In the genomic region with DNA sequence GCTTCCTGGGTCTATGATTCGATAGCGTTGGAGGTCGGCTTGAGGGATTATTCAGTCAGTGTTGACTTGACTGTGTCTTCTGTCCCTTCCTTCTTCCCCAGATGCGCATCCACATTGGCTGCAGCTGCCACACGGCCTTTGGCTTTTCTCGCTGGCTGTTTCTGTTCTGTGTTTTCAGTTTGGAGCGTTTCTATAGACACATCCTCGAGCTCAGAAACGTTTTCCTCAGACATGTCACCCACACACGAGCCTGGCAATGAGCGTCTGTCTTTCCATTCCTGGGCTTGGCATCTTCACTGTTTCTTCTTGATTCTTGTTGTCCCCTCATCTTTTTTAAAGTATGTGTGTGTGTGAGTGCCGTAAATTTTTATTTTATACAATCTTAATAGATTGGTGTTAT, we compare ENCODE assay signal across 26 mouse cellular contexts. TPM values are rescaled to one million over a fixed set of nuclear protein-coding genes. Genes with fewer than 3 reads are reported as not detected.
DNase-seq lines count a peak whose midpoint lies in the region; TF ChIP-seq lines count a peak whose summit lies in the region.
"Had no signal": no experiment of that assay in that cellular context is flagged by ENCODE, and none has a peak within 500 bp of the region (broad histone marks: within the 10 kb centered on the region; RNA-seq: fewer than 3 reads in every experiment).

No protein-coding gene starts in this region.

- no peak for TF ChIP-seq CTCF in left cerebral cortex, adult 2 months (IDR thresholded peaks at IDR 0.05)

- DNase-seq in heart, adult 11 months = peak; percentile 79
- DNase-seq in heart, adult 8-10 months (ENCODE audit: low spot score) = no peak
- no peak for DNase-seq in left cerebral cortex, adult 2 months (ENCODE audit: extremely low spot score in 1 of 2, low spot score in 2 of 2)
- no peak for DNase-seq in left cerebral cortex, adult 8-10 months (ENCODE audit: low spot score in 2 of 2)
- DNase-seq in right cerebral cortex, adult 18-20 months = peak; percentile 47
- DNase-seq in right cerebral cortex, postnatal 25 days = no peak
- no peak for DNase-seq in cerebellum, postnatal 14 days
- DNase-seq: adrenal gland, adult 8-10 months; adrenal gland, postnatal 25 days; cerebellum, adult 18-20 months; cerebellum, adult 9-10 months; cerebellum, postnatal 25 days; gastrocnemius, postnatal 10 days; gastrocnemius, postnatal 36 days; heart, postnatal 10 days; heart, postnatal 36 days had no signal

- H3K4me3 ChIP-seq in left cerebral cortex, adult 2 months = no peak overlapping the region
- H3K4me3 ChIP-seq: embryonic facial prominence, embryonic 12.5 days; embryonic facial prominence, embryonic 15.5 days; heart, embryonic 12.5 days; heart, embryonic 15.5 days; hindbrain, embryonic 10.5 days; hindbrain, embryonic 13.5 days; intestine, embryonic 15.5 days had no signal

- intact Hi-C loops in left cerebral cortex, adult 2 months (cut with DNase I) = no loop called here

- 0 out of 2 replicates have a peak overlapping the region, but pooled peaks have one; percentile 30 for H3K27ac ChIP-seq in left cerebral cortex, adult 2 months
- H3K27ac ChIP-seq: embryonic facial prominence, embryonic 12.5 days; embryonic facial prominence, embryonic 15.5 days; heart, embryonic 15.5 days; hindbrain, embryonic 10.5 days; hindbrain, embryonic 13.5 days; intestine, embryonic 15.5 days had no signal

RNA-seq across cellular contexts. Expression of a gene that starts 8.1 kb away (rescaled TPM):
- total RNA-seq in heart, adult 8-10 months (2022) = not detected
- 1 to 10 TPM in 1 of 2 experiments, under 1 TPM in 1; 0.56 to 1.3 TPM for total RNA-seq in left cerebral cortex, adult 2 months (2021)
- 1 to 10 TPM; 1.3 to 3.0 (median 2.2) TPM for total RNA-seq in left cerebral cortex, adult 8-10 months (2022)
- total RNA-seq: adrenal gland, adult 8-10 months; adrenal gland, postnatal 25 days; common myeloid progenitor, adult 5-6 weeks; gastrocnemius, adult 18-20 months; gastrocnemius, postnatal 10 days; gastrocnemius, postnatal 36 days; granulocyte monocyte progenitor cell, adult 5-6 weeks; heart, postnatal 10 days; heart, postnatal 36 days had no signal

Comparison
In these comparisons a context has a peak if more than half of its experiments do, and no peak if none do; other contexts are left out.
1. DNase-seq: peak in heart, adult 11 months (single experiment) and right cerebral cortex, adult 18-20 months (single experiment); none in heart, adult 8-10 months (single experiment), left cerebral cortex, adult 2 months (0 of 2), left cerebral cortex, adult 8-10 months (0 of 2), right cerebral cortex, postnatal 25 days (single experiment) and cerebellum, postnatal 14 days (0 of 2).